Mouse (Mus musculus) G1E-ER4 (cell line): Measurements from ENCODE around the gene Tmigd1. TPM values are rescaled to one million over a fixed set of nuclear protein-coding genes. Genes with fewer than 3 reads are reported as not detected.

Experiments
- GATA1 ChIP-seq: IDR thresholded peaks from one replicate; pipeline ENCODE4 v1.8.0; 2012; ENCODE audit warnings: low read length, inconsistent platforms
- polyA plus RNA-seq: library from polyadenylated mRNA; stranded (reverse); fragments of >175 nt; gene quantifications from 2 replicates; pipeline ENCODE4 v1.2.3, GENCODE M21; 2012

Tmigd1 gene
- polyA plus RNA-seq, 1 experiment, result not detected

DNA sequence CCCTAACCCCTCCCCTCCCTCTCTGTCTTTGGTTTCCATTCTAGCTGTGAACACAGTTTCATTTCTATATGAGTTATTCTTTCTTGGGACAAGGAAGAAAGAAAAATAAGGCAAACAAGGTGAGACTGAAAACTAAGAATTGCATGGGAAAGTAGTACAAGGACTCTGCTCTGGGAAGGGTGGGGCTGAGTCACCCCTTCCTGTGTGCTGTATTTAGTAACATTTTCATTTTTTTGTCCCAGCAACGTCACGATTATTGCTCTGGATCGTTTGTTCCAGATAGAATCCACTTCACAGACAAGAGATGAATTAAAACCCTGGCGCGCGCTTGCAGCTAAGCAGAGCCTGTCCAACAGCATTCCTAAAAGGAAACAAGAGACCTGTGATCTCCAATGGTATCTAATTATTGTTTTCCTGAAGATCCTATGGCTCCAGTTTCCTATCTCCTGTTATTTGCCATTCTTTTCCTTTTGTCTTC is 22.8 kb downstream of the Tmigd1 start, which contains the start of gene Blmh:
Blmh (plus strand) TSS at position 51 of the 478 bp plus-strand sequence.
- TF ChIP-seq GATA1, result no peak

DNA sequence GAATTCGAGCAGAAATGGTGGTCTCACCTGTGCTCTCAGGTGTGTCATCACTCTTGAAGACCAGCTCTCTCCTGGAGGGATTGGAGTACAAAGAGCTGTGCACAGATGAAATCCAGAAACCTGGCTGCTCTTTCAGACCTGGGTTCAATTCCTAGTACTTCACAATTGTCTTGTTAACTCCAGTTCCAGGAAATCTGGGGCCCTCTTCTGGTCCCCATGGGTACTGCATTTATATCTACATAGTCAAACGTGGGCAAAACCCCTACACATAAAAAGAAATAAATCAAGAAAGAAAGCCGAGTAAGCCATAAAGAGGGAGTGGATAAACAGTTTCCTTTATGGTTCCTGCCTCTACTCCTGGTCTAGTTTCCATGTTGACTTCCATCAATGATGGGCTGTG is 31.2 kb downstream of the Tmigd1 start:
- TF ChIP-seq GATA1, result no peak

DNA sequence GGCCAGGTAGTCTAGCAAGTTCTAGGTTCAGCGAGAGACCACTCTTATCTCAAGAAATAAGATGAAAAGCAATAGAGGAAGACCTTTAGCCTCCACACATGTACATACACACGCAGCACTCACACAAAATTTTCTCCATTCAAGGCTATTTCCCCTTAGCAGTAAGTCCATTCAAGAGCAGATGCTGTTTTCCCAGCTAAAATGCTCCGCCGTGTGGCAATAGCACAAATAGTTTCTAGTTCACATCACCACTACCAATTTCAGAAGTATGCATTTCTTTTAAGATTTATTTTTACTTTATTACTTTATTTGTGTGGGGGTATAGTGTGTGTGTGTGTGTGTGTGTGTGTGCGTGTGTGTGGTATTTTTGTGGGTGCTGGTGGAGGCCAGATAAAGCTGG is 34.6 kb downstream of the Tmigd1 start:
- no peak for TF ChIP-seq GATA1

DNA sequence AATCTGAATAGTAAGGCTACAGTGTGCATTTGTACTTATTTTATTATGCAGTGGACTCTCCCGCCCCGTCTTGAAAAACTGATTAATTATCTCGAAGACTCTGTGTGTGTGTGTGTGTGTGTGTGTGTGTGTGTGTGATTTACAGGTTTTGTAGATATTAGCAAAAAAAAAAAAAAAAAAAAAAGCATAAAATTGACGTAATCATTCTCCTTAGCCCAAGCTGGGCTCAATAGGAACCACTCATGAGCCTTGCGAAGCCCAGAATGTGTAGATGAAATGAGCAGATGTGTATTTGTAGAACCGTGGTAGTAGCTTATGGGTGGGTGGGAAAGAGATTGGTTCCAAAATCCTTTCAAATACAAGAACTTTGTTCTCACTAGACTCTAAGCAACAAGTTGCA is 42.9 kb downstream of the Tmigd1 start:
- no peak for TF ChIP-seq GATA1

DNA sequence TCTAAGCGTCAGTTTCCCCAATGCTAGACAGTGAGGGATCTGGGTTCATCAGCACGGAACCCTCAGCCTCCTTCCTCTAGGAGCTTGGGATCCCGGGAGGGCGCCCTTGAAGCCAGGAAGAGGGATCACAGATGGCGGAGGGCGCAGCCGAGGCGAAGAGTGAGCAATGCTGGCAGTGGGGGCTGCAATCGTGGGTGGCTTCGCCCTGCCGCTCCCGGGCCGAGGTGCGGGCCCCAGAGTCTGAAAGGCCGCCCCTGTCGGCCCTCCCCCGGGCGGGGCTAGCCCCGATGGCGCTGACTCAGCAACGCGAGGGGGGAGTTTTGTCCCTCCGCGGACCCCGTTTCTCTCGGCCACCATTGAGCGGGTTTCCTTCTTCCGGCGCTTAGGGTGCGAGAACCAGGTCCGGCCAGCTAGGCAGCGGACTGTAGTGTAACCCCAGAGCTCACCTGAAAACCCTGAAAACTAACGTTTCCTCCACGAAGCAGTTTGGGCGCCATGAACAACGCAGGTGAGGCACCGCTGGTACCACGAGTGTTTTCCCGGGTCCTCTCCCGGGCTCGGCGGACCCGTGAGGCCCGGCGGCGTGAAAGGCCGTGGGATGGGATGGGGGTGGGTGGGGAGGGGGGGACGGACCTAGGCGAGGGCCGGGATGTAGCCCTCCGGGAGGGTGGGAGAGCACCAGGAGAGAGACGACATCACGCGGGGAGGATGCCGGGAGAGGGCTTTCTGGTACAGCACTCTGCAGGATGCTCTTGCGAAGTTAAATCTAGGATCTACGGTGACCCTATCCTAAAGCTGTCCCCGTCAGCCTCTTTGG is 43.6 kb downstream of the Tmigd1 start:
- TF ChIP-seq GATA1, result no peak

DNA sequence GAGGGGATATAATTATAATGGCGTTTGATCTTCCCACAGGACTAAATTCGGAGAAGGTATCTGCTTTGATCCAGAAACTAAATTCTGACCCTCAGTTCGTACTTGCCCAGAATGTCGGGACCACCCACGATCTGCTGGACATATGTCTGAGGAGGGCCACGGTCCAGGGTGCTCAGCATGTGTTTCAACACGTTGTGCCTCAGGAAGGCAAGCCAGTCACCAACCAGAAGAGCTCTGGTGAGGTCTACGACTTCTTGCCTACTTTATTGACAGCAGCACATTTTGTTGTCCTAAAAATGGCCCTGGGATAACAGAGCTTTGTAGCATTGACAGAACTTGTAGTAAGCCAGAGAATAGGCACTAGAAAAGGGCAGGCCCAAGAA is 44.2 kb downstream of the Tmigd1 start:
- TF ChIP-seq GATA1, result no peak

DNA sequence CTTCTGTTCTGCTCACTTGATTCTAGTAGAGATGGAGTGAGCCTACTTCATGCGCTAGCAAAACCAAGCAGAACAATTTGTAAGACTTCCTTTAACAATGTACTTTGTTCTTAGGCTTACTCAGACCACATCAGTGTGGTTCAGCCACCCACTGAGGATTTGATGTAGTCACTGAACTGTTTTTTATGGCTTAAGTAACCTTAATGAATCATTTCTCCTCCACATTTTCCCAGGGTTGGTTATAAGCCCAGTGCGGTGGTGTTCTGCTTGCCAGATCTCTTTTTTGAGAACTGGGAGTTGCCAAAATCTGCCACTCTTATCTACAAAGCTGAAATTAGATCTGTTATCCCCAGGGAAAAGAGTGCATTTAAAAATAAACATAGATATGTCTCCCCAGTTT is 51.6 kb downstream of the Tmigd1 start:
- no peak for TF ChIP-seq GATA1

DNA sequence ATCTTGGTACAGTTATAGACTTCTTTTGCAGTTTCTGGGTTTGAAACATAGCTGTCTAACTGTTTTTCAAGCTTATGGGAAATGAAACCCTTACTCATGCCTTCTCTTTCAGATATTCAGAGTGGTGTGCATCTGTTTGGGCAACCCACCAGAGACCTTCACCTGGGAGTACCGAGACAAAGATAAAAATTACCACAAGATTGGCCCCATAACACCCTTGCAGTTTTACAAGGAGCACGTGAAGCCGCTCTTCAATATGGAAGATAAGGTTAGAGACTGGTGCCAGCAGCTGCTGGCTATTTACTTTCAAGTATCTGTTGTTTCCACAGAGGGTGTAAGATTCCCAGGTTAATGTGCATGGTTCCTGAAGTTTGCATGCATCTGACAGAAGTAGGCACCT is 63.7 kb downstream of the Tmigd1 start:
- peak; percentile 28 for TF ChIP-seq GATA1

Other genes with a start within 250 kb of the Tmigd1 start
- not detected in 2 replicates for gene Bhlha9, start 229.7 kb upstream of the Tmigd1 start, polyA plus RNA-seq
- not detected in 2 replicates for gene Trarg1, start 222.4 kb upstream of the Tmigd1 start, polyA plus RNA-seq
- gene Gosr1, start 138.6 kb upstream of the Tmigd1 start, polyA plus RNA-seq, result 1.4 and 2.5 TPM in 2 replicates
- gene Cpd, start 55.1 kb upstream of the Tmigd1 start, polyA plus RNA-seq, result 41.0 and 52.0 TPM in 2 replicates
- gene Blmh, start 22.6 kb downstream of the Tmigd1 start, polyA plus RNA-seq, result 23.0 and 23.7 TPM in 2 replicates
- gene Slc6a4, start 96.4 kb downstream of the Tmigd1 start, polyA plus RNA-seq, result not detected in 2 replicates
- 2.8 and 3.5 TPM in 2 replicates for gene Nsrp1, start 176.3 kb downstream of the Tmigd1 start, polyA plus RNA-seq